Mouse (Mus musculus): ENCODE measurements around the gene Setd2. TPM values are rescaled to one million over a fixed set of nuclear protein-coding genes. Genes with fewer than 3 reads are reported as not detected.
A peak's percentile ranks its signal among the peaks of the same experiment; 100 is the strongest.

Gene Setd2
- 11.4 and 13.4 TPM in 2 replicates for polyA plus RNA-seq (2015; fragmentation: Nextera tagmentation; extraction: Ambion mirVana)

DNA sequence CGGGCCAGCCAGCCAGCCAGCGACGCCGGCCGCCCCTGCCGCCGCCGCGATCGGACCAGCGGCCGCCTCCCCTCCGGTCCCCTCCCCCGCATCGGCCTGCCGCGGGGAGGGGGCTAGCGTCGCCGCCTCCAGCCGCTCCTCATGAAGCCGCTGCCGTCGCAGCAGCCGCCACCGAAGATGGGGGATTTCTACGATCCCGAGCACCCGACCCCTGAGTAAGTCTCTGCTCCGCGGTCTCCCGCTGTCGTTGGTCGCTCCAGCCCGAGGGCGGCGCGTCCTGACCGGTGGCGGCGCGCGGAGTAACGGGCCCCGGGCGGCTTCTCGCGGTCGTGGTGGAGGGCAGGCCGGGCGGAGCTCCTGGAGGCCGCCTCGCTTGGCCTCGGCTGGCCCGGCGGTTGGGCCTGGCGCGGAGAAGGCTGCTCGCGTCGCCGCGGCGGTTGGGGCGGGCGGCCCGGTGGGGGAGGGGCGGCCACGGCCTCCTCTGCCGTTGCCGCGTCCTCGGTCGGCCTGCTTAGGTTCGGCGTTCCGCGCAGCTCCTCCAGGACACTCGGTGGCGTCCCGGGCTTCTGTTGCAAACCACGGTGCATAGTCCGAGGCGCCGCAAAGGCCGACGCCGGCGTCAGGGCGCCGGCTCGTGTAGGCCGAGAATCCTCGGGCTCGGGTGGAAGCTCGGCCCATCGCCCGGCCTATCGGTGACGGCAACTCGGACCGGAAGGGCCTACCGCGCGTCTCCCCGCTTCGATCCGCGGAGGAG, at the start of gene Setd2:
Gene Setd2, plus strand, starts transcription at position 60 of the 754 bp plus-strand sequence.
- ATAC-seq (ENCODE audit: low read depth) (peak; percentile 54), DNase-seq (peak; percentile 64)
- peak within 1 kb of the TSS; percentile 100 for H3K9ac ChIP-seq
- no peaks in the 10 kb centered on the region for H3K36me3 ChIP-seq
- peak within 1 kb of the TSS; percentile 99 for H3K27ac ChIP-seq
- no peaks in the 10 kb centered on the region for H3K9me3 ChIP-seq (replicated peaks)
- H3K4me1 ChIP-seq (replicated peaks), result peaks cover 69% of the 10 kb centered on the region
- no peaks in the 10 kb centered on the region for H3K27me3 ChIP-seq
- peak within 1 kb of the TSS; percentile 89 for H3K4me2 ChIP-seq
- peak within 1 kb of the TSS; percentile 97 for H3K4me3 ChIP-seq (replicated peaks)
- WGBS (ENCODE audit: insufficient replicate concordance), result under 1% methylated on average over 103 of the region's 109 CpGs

DNA sequence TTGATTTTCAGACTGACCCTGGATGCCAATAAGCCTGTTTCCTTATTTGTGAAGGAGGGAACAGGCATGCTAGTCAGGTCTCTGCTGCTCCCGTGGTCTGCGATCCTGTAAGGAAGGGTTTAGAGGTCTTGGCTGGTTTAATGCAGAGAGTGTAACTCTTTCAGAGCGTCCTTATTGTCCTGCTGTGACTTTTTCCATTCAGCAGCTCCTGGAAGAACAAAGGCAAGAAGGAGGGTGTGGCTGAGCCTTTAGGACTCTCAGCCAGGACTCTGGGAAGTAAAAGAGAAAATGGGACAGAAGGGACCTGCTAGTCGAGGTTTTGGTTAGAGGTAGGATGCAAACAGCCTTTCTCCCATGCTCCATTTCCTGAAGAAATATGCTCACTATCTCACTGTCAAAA, 43.6 kb upstream of the Setd2 start:
- 56% methylated on average over 4 of the region's 4 CpGs for WGBS (ENCODE audit: insufficient replicate concordance)
- Histone ChIP-seq H3K9ac (no peak overlapping the region), H3K4me3 (replicated peaks) (no peak overlapping the region), H3K4me2 (no peak overlapping the region), H3K4me1 (replicated peaks) (no peaks in the 10 kb centered on the region), H3K27me3 (no peaks in the 10 kb centered on the region), H3K27ac (no peak overlapping the region), H3K36me3 (no peaks in the 10 kb centered on the region), H3K9me3 (replicated peaks) (peaks cover 7% of the 10 kb centered on the region)
- DNase-seq, result no peak
- ATAC-seq (ENCODE audit: low read depth), result no peak

DNA sequence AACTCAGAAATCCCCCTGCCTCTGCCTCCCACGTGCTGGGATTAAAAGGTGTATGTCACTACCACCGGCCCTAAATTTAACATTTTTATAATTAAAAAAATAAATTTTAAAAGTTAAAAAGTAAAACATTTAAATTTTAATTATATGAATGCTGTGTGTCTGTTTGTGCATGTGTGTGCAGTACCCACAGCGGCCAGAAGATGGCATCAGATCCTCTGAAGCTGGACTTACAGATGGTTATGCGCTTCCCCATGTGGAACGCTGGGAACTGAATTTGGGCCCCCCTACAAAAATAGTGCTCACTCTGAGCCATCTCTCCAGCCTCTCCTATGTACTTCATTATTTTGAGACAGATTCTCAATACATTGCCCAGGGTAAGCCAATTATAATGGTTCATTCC, 41.5 kb upstream of the Setd2 start:
- Histone ChIP-seq H3K27ac (no peak overlapping the region), H3K9me3 (replicated peaks) (peaks cover 7% of the 10 kb centered on the region), H3K27me3 (no peaks in the 10 kb centered on the region), H3K4me3 (replicated peaks) (no peak overlapping the region), H3K9ac (no peak overlapping the region), H3K36me3 (no peaks in the 10 kb centered on the region), H3K4me2 (no peak overlapping the region), H3K4me1 (replicated peaks) (no peaks in the 10 kb centered on the region)
- 51% methylated on average over 5 of the region's 5 CpGs for WGBS (ENCODE audit: insufficient replicate concordance)
- no peak for ATAC-seq (ENCODE audit: low read depth)
- no peak for DNase-seq

DNA sequence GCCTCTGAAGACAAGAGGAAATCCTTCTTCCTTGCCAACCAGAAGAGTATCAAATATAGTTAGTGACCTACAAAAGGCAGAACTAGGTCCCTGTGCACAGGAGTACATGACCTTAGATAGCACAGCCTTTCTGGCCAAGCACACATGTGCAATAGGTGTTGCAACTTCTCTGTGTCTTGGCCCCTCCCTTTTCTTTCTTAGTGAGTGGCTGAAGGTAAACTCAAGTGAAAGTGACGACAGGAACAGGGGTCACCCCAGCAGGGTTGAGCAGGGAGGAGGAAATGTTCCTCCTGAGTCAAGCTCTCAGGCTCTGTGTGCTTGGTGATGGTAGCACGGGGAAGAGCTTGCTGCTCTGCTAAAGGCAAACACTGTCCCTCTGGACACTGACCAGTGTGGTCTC, 6.7 kb upstream of the Setd2 start:
- no peak for DNase-seq

DNA sequence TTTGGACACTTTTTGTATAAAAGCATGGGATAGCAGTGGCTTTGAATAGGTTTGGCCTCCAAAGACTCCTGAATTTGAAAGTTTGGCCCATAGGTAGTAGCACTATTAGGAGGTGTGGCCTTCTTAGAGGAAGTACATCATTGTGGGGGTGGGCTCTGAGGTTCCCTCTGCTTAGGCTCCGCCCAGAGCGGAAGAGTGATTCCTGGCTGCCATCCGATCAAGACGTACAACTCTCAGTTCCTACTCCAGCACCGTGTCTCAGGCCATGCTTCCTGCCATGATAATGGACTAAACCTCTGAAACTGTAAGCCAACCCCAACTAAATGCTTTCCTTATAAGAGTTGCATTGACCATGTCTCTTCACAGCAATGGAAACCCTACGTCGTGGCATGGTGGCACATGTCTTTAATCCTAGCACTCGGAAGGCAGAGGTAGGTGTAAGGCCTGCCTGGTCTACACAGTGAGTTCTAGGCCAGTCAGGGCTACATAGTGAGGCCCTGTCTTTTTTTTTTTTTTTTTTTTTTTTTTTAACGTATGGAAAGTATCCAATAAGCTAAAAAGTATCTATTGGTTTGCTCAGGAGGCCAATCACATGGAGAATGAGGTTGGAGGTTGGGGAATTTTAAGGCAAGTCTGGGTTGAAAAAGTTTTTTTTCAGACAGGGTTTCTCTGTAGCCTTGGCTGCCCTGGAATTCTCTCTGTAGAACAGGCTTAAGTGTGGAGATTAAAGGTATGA, 3.2 kb upstream of the Setd2 start:
- Histone ChIP-seq H3K36me3 (no peaks in the 10 kb centered on the region), H3K4me1 (replicated peaks) (peaks cover 35% of the 10 kb centered on the region), H3K4me2 (peak overlapping the region; percentile 89), H3K4me3 (replicated peaks) (peak overlapping the region; percentile 37), H3K9me3 (replicated peaks) (no peaks in the 10 kb centered on the region), H3K27ac (no peak overlapping the region), H3K27me3 (no peaks in the 10 kb centered on the region), H3K9ac (peak overlapping the region; percentile 31; the same call in 1 of the 2 replicates)
- ATAC-seq (ENCODE audit: low read depth), result no peak
- peak; percentile 64 for DNase-seq
- 48% methylated on average over 9 of the region's 9 CpGs for WGBS (ENCODE audit: insufficient replicate concordance)

More for the DNA sequence above, 6.7 kb upstream of the Setd2 start:
- WGBS (ENCODE audit: insufficient replicate concordance), result 42% methylated on average over 2 of the region's 2 CpGs
- Histone ChIP-seq H3K4me1 (replicated peaks) (peaks cover 18% of the 10 kb centered on the region), H3K9ac (no peak overlapping the region), H3K36me3 (no peaks in the 10 kb centered on the region), H3K27me3 (no peaks in the 10 kb centered on the region), H3K4me3 (replicated peaks) (no peak overlapping the region), H3K9me3 (replicated peaks) (no peaks in the 10 kb centered on the region), H3K4me2 (no peak overlapping the region), H3K27ac (no peak overlapping the region)
- no peak for ATAC-seq (ENCODE audit: low read depth)

DNA sequence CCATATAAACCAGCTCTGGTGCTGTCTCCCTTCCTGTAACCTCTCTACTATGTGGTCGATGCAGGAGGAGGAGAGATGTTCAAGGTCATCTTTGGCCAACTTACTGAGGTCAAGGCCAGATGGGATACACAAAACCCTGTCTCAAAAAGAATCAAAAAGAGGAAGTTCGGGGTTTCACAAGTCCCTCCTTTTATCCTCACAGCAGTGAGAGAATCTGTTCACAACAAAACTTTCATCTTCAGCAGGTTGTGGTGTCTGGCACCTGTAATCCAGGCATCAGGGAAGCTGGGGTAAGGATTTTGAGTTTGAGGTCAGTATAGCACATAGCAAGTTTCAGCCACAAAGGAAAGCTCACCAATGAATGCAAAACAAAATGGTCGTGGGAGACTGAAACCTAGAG, 1.7 kb upstream of the Setd2 start:
- ATAC-seq (ENCODE audit: low read depth), result no peak
- Histone ChIP-seq H3K4me1 (replicated peaks) (peaks cover 50% of the 10 kb centered on the region), H3K9me3 (replicated peaks) (no peaks in the 10 kb centered on the region), H3K4me2 (peak overlapping the region; percentile 89), H3K9ac (no peak overlapping the region), H3K36me3 (no peaks in the 10 kb centered on the region), H3K27me3 (no peaks in the 10 kb centered on the region), H3K4me3 (replicated peaks) (no peak overlapping the region), H3K27ac (peak overlapping the region; percentile 60; the same call in 1 of the 2 replicates)
- DNase-seq, result no peak
- 20% methylated on average over 3 of the region's 3 CpGs for WGBS (ENCODE audit: insufficient replicate concordance)

DNA sequence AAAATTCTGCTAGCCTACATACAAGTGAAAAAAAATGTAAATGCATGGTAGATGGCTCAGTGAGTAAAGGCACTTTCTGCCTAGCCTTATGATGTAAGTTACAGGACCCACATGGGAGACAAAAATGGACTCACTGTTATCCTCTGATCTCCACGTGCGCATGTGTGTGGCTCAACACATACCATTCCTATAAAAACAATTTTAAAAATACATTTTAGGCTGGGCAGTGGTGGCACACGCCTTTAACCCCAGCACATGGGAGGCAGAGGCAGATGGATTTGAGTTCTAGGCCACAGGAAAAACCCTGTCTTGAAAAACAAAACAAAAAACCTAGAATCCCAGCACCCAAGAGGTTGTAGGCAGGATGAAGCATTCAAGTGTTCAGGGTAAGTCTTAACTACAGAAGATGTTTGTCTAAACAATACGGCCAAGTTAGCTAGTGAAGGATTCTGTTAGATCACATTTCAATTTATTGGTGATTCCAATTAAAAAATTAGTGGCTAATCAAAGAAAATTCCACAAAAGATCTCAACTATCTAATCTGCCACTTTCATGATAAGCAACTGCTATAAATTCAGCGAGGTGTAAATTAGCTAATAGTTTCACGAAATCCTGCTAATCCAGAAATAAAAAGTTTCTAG, 1.1 kb upstream of the Setd2 start:
- ATAC-seq (ENCODE audit: low read depth), result no peak
- Histone ChIP-seq H3K4me3 (replicated peaks) (peak overlapping the region; percentile 97), H3K9ac (peak overlapping the region; percentile 100), H3K9me3 (replicated peaks) (no peaks in the 10 kb centered on the region), H3K27me3 (no peaks in the 10 kb centered on the region), H3K4me2 (peak overlapping the region; percentile 89), H3K36me3 (no peaks in the 10 kb centered on the region), H3K27ac (peak overlapping the region; percentile 99), H3K4me1 (replicated peaks) (peaks cover 56% of the 10 kb centered on the region)
- DNase-seq, result peak; percentile 8
- WGBS (ENCODE audit: insufficient replicate concordance), result 30% methylated on average over 6 of the region's 6 CpGs

DNA sequence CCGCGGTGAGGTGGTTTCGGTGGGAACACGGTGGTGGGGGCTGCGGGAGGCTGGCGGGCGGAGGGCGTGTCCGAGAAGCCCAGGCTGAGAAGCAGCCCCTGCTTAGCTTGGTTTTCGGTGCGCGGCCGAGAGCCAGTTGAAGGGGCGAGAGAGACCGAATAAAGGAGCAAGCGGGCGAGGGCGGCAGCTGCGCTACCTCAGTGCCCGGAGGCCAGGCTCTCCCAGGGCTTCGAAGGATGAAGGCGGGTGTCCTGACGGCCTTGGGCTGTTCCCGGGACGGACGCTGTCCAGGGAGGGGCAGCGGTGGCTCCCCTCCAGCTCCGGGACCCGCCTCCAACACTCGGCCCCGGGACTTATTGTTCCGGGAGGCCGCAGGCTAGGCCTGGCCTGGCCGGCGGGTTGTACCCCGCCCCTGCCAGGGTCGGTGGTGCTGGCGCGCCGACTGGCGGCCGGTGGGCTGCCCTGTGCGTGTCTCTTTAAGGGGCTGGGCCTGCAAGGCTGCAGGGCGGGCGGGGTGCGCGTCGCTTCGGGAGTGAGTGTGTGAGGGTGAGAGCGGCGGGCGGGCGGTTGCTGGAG, 395 bp upstream of the Setd2 start:
- Histone ChIP-seq H3K4me2 (peak overlapping the region; percentile 89), H3K9ac (peak overlapping the region; percentile 100), H3K36me3 (no peaks in the 10 kb centered on the region), H3K4me1 (replicated peaks) (peaks cover 63% of the 10 kb centered on the region), H3K27ac (peak overlapping the region; percentile 99), H3K27me3 (no peaks in the 10 kb centered on the region), H3K9me3 (replicated peaks) (no peaks in the 10 kb centered on the region), H3K4me3 (replicated peaks) (peak overlapping the region; percentile 97)
- WGBS (ENCODE audit: insufficient replicate concordance), result under 1% methylated on average over 43 of the region's 53 CpGs
- DNase-seq (peak; percentile 92), ATAC-seq (ENCODE audit: low read depth) (peak; percentile 97)

DNA sequence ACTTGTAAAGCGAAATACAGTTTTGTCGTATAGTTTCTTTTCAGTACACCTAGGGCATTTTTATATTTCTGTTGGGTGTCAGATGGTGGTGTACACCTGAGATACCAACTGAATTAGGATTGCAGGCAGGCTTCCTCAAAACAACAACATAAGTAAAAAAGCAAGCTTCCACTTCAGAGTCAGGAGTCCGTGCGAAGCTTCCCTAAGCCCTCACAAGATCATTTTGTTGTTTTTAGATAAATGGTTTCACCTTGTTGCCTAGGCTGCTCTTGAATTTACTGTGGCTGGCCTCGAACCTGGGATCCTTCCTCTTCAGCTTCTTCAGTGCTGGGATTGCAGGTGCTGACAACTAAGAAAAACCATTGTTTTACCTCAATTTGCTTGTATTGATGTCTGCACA, 1.2 kb downstream of the Setd2 start:
- peak overlapping the region; percentile 100 for H3K9ac ChIP-seq
- WGBS (ENCODE audit: insufficient replicate concordance), result 23% methylated on average over 5 of the region's 5 CpGs
- H3K4me2 ChIP-seq, result peak overlapping the region; percentile 89
- H3K4me1 ChIP-seq (replicated peaks), result peaks cover 77% of the 10 kb centered on the region
- no peak for DNase-seq
- peak overlapping the region; percentile 97 for H3K4me3 ChIP-seq (replicated peaks)
- H3K27ac ChIP-seq, result peak overlapping the region; percentile 99; the same call in 1 of the 2 replicates
- H3K9me3 ChIP-seq (replicated peaks), result no peaks in the 10 kb centered on the region
- no peak for ATAC-seq (ENCODE audit: low read depth)
- no peaks in the 10 kb centered on the region for H3K36me3 ChIP-seq
- H3K27me3 ChIP-seq, result no peaks in the 10 kb centered on the region

DNA sequence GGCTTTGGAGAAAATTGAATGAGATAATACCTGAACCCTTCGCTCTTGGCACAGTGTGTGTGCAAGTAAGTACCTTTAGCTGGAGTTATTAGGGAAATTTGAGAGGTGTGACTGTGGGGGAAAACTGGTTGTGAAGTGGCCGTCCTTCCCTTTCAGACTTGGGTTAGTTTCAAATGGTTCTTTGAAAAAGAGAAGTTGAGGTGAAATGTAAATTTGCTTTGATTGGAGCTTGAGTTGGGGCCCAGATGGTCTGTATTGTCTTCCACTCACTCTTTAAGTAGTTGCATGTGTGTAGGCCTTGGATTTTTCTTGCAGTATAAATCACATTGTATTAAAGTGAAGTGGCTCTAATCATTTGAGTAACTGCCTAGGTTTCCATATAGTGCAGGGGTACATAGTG, 2.7 kb downstream of the Setd2 start:
- ATAC-seq (ENCODE audit: low read depth), result no peak
- Histone ChIP-seq H3K9me3 (replicated peaks) (no peaks in the 10 kb centered on the region), H3K4me2 (peak overlapping the region; percentile 89), H3K4me3 (replicated peaks) (peak overlapping the region; percentile 97; the same call in 1 of the 2 replicates), H3K9ac (peak overlapping the region; percentile 100; the same call in 1 of the 2 replicates), H3K36me3 (peaks cover 2% of the 10 kb centered on the region; the same call in 1 of the 2 replicates), H3K27ac (no peak overlapping the region), H3K4me1 (replicated peaks) (peaks cover 65% of the 10 kb centered on the region), H3K27me3 (no peaks in the 10 kb centered on the region)
- DNase-seq, result no peak
- 70% methylated on average over 2 of the region's 2 CpGs for WGBS (ENCODE audit: insufficient replicate concordance)

DNA sequence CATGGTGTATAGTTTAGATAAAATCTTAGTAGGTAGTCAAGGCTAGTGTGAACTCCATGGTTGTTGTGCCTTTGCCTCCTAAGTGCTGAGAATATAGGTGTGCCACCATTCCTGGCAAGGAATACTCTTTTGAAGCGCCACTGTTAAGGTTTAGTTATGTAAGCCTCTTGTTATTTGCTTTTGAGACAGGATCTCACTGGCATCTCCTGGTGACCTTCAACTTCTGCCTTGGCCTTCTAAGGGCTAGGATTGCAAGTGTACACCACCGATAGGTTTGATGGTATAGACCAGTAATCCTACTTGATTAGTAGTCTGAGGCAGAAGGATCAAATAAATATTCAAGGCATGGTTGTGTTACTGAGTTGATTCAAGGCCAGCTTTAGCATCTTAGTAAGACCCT, 4.2 kb downstream of the Setd2 start:
- Histone ChIP-seq H3K36me3 (peaks cover 2% of the 10 kb centered on the region; the same call in 1 of the 2 replicates), H3K27ac (no peak overlapping the region), H3K9me3 (replicated peaks) (no peaks in the 10 kb centered on the region), H3K4me3 (replicated peaks) (no peak overlapping the region), H3K4me2 (no peak overlapping the region), H3K9ac (no peak overlapping the region), H3K4me1 (replicated peaks) (peaks cover 60% of the 10 kb centered on the region), H3K27me3 (no peaks in the 10 kb centered on the region)
- no peak for DNase-seq
- no peak for ATAC-seq (ENCODE audit: low read depth)
- WGBS (ENCODE audit: insufficient replicate concordance), result 85% methylated on average over 2 of the region's 2 CpGs

All from liver, embryonic 13.5 days (tissue).